Mouse (Mus musculus) hindbrain, embryonic 16.5 days (tissue): ENCODE data around the gene Kif1b. TPM values are rescaled to one million over a fixed set of nuclear protein-coding genes. Genes with fewer than 3 reads are reported as not detected.

Experiments used
- ATAC-seq: fragments of 200-750 bp; cut with Nextera tagmentation; 2 replicates; pipeline ENCODE4 v1.8.0; 2017; ENCODE audit warnings: moderate TSS enrichment, moderate library complexity
- H3K27ac ChIP-seq: fragments of 300-500 bp; sonication (generic); 2 replicates; pipeline ENCODE4 v1.5.1; 2014; ENCODE audit warnings: low read depth, mild to moderate bottlenecking, control low read depth, low read length, moderate library complexity
- H3K27me3 ChIP-seq: fragments of 300-500 bp; sonication (generic); replicated peaks from 2 replicates; pipeline ENCODE4 v1.6.1; 2014; ENCODE audit warnings: low read length; ENCODE audit not compliant: control insufficient read depth, insufficient read depth
- H3K36me3 ChIP-seq: fragments of 300-500 bp; sonication (generic); 2 replicates; pipeline ENCODE4 v1.6.1; 2014; ENCODE audit warnings: mild to moderate bottlenecking, low read length, moderate library complexity, mixed read lengths; ENCODE audit not compliant: control insufficient read depth, insufficient read depth
- H3K4me1 ChIP-seq: fragments of 300-500 bp; sonication (generic); 2 replicates; pipeline ENCODE4 v1.6.1; 2014; ENCODE audit warnings: low read depth, low read length; ENCODE audit not compliant: control insufficient read depth, insufficient read depth
- H3K4me2 ChIP-seq: fragments of 300-500 bp; sonication (generic); 2 replicates; pipeline ENCODE4 v1.6.1; 2014; ENCODE audit warnings: mild to moderate bottlenecking, low read length, control low read depth, moderate library complexity
- H3K4me3 ChIP-seq: fragments of 300-500 bp; sonication (generic); 2 replicates; pipeline ENCODE4 v1.5.1; 2014; ENCODE audit warnings: mild to moderate bottlenecking, low read length, control low read depth, moderate library complexity
- H3K9ac ChIP-seq: fragments of 300-500 bp; sonication (generic); 2 replicates; pipeline ENCODE4 v1.6.1; 2014; ENCODE audit warnings: low read depth, mild to moderate bottlenecking, control low read depth, low read length, moderate library complexity
- H3K9me3 ChIP-seq: fragments of 300-500 bp; sonication (generic); 2 replicates; pipeline ENCODE4 v1.6.1; 2014; ENCODE audit warnings: mild to moderate bottlenecking, low read length, moderate library complexity; ENCODE audit not compliant: control insufficient read depth
- WGBS: fragments of 180-500 bp; shearing (Covaris S2); extraction: QIAGEN DNeasy Blood & Tissue Kit; methylation state at CpG from one replicate; pipeline ENCODE4 v1.1.7; 2014; 5-methylcytosine and 5-hydroxymethylcytosine counted together
- polyA plus RNA-seq: library from polyadenylated mRNA; unstranded; fragments of >200 nt; fragmentation: Nextera tagmentation; extraction: Ambion mirVana; gene quantifications from 2 replicates; pipeline ENCODE4 v1.2.1, GENCODE M21; 2015

Gene Kif1b
- polyA plus RNA-seq, 1 experiment from 2014 or later: 119 TPM

DNA sequence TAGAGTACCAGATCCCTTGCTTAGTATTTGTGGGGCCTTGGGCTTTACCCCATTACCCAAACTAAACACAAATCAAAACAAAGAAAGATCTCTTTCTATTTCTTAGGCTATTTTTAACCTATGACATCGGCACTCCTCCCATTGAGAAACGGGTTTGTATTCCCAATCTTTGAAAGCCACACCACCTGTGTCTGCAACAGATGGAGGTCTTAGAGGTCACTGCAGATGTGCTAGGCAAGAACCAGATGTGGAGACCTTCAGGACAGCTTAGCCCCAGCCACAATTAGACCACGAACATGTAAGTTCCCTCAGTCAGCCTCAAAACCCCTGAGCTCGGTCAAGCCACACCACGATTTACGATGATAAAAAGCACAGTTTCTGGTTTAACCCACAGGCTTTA lies 15.2 kb upstream of the Kif1b start:
- 93% methylated on average over 6 of the region's 6 CpGs for WGBS
- ATAC-seq: no peak
- Histone ChIP-seq H3K36me3 (no peaks in the 10 kb centered on the region), H3K4me3 (no peak overlapping the region), H3K27ac (no peak overlapping the region), H3K9me3 (no peaks in the 10 kb centered on the region), H3K4me1 (peaks cover 3% of the 10 kb centered on the region; the same call in 1 of the 2 replicates), H3K27me3 (no peaks in the 10 kb centered on the region), H3K9ac (no peak overlapping the region), H3K4me2 (no peak overlapping the region)

DNA sequence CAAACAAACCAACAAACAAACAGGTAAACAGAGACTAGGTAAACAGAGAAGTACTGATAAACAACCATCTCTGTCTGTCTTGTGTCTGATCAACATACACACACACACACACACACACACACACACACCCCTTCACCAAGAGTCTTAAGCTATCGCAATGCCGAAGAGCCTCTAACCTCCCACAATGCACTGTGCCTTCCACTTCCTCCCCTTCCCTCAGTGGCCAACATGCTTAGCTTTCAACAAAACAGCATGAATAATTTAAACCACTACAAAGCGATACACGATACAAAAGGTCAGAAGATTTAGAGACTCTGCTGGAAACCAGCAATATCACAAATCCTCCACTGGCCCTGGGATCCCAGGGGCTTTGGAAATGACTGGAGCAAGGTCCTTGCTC lies 14.8 kb upstream of the Kif1b start:
- 52% methylated on average over 4 of the region's 4 CpGs for WGBS
- peaks cover 6% of the 10 kb centered on the region; the same call in 1 of the 2 replicates for H3K4me1 ChIP-seq
- H3K9me3 ChIP-seq: no peaks in the 10 kb centered on the region
- H3K27ac ChIP-seq: no peak overlapping the region
- ATAC-seq: no peak
- H3K36me3 ChIP-seq: no peaks in the 10 kb centered on the region
- no peaks in the 10 kb centered on the region for H3K27me3 ChIP-seq
- H3K4me2 ChIP-seq: no peak overlapping the region
- no peak overlapping the region for H3K9ac ChIP-seq
- H3K4me3 ChIP-seq: no peak overlapping the region

DNA sequence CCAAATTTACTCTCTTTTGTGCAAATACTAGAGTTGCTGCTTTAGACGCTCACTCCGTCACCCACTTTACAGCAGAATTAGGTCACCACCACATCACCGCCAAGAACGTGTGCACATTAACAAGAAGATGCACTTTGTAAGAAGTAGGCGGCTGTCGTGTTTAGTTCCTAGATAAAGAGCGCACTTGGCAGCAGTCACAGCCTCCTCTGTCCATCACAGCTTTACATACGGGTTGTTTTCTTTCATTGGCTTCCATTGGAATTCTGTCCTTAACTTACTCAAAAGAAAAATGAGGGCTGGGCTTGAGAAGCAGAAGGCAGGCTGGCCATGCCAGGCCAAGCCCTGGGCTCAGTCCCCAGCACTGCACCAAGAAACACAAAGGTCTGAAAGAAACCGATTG lies 11.6 kb upstream of the Kif1b start:
- Histone ChIP-seq H3K27me3 (no peaks in the 10 kb centered on the region), H3K4me1 (peaks cover 6% of the 10 kb centered on the region; the same call in 1 of the 2 replicates), H3K9me3 (no peaks in the 10 kb centered on the region), H3K4me2 (no peak overlapping the region), H3K27ac (no peak overlapping the region), H3K9ac (no peak overlapping the region), H3K36me3 (no peaks in the 10 kb centered on the region), H3K4me3 (no peak overlapping the region)
- peak; percentile 90 for ATAC-seq
- WGBS: 58% methylated on average over 9 of the region's 9 CpGs

DNA sequence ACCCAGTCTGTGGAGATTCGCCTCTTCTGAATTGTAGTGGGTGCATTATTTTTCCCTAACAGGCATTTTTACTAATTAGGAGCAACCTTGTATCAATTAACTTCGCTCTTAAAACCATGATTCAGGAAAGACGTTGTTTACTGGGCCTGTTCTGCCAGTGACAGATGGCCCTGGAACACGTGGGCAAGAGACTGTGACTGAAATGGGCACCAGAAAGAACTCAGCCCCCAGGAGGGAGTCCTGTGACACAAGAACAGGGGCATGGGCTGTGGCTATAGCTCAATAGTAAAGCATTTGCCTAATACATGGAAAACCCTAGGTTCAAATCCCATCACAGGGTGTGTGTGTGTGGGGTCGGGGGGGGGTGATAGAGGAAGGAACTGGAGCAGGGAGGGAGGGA lies 9.9 kb upstream of the Kif1b start:
- Histone ChIP-seq H3K36me3 (no peaks in the 10 kb centered on the region), H3K9me3 (no peaks in the 10 kb centered on the region), H3K9ac (no peak overlapping the region), H3K4me3 (no peak overlapping the region), H3K27ac (peak overlapping the region; percentile 13; the same call in 1 of the 2 replicates), H3K4me1 (peaks cover 6% of the 10 kb centered on the region; the same call in 1 of the 2 replicates), H3K4me2 (no peak overlapping the region), H3K27me3 (no peaks in the 10 kb centered on the region)
- WGBS: 41% methylated on average over 5 of the region's 5 CpGs
- no peak for ATAC-seq

DNA sequence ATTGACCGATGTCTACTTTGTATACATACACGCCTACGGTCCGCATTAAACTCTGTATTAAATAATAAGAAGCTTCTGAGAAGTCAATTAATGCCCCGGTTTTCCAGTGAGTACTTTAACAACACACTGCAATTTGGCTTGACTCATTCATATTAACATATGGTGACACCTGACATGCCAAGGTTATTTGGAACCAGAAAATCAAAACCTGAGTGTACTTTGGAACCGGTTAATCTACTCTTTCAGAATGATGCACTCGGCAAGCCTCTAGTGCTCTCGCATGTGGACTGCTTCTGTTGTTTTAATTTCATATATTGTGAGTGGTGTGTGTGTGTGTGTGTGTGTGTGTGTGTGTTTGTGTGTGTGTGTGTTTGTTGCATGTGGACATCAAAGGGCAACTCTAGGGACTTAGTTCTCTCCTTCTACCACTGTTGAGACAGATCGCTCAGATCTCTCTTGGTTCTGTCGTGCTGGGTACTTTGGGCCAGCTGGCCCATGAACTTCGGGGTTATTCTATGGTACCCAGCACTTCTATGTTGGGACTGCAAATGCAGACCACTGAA lies 6.9 kb upstream of the Kif1b start:
- Histone ChIP-seq H3K4me1 (peaks cover 6% of the 10 kb centered on the region), H3K4me3 (no peak overlapping the region), H3K9ac (no peak overlapping the region), H3K9me3 (no peaks in the 10 kb centered on the region), H3K4me2 (no peak overlapping the region), H3K27me3 (no peaks in the 10 kb centered on the region), H3K36me3 (no peaks in the 10 kb centered on the region), H3K27ac (no peak overlapping the region)
- ATAC-seq: no peak
- WGBS: 89% methylated on average over 11 of the region's 11 CpGs

DNA sequence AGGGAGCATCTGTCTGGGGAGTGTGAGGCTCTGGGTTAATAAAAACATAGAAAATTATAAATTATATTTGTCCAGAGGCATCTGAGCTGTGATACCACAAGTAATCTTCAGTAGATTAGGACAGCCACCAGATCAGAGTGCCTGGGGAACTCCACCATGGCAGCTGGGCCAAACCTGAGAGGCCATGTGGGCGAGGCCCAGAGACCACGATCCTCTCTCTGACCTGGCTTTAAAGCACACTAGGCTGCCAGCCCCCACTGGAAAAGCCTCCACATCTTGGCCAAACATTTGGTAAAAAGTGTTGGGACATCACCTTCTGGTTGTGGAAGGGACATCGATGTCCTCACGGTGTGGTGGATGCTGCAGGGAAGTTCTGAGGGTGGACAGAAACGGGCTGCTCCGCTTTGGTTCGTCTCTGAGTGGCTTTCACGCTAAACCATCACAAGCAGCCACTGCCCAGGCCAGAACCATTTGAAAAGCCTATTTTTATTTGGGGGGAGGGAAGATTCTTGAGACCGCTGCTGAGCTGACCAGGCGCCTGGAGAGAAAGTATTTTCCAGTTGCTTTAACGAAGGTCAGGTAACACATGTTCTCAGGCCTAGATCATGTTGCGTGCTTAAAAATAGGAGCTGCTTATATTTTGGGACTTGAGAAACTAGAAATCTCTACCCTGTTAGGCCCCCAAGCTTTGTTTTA lies 6.2 kb upstream of the Kif1b start:
- Histone ChIP-seq H3K4me2 (no peak overlapping the region), H3K4me3 (no peak overlapping the region), H3K27me3 (no peaks in the 10 kb centered on the region), H3K9ac (no peak overlapping the region), H3K9me3 (no peaks in the 10 kb centered on the region), H3K36me3 (no peaks in the 10 kb centered on the region), H3K4me1 (peaks cover 12% of the 10 kb centered on the region), H3K27ac (no peak overlapping the region)
- WGBS: 84% methylated on average over 12 of the region's 12 CpGs
- no peak for ATAC-seq

DNA sequence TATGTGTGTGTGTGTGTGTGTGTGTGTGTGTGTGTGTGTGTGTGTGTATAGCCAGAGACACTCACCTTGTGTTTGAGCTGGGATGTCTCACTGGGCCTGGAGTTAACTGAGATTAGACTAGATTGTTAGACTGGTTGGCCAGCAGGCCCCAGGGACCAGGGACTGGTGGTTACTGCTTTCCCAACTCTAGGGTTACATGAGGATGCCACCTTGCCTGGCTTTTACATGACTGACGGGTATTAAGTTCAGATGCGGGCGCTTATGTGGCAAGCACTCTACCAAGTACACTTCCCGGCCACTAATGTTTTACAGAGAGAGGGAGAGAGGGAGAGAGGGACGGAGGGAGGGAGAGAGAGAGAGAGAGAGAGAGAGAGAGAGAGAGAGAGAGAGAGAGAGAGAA lies 4.5 kb upstream of the Kif1b start:
- WGBS: 84% methylated on average over 5 of the region's 5 CpGs
- Histone ChIP-seq H3K27ac (no peak overlapping the region), H3K4me3 (no peak overlapping the region), H3K9me3 (no peaks in the 10 kb centered on the region), H3K4me2 (no peak overlapping the region), H3K36me3 (no peaks in the 10 kb centered on the region), H3K4me1 (peaks cover 8% of the 10 kb centered on the region), H3K27me3 (no peaks in the 10 kb centered on the region), H3K9ac (no peak overlapping the region)
- ATAC-seq: no peak

DNA sequence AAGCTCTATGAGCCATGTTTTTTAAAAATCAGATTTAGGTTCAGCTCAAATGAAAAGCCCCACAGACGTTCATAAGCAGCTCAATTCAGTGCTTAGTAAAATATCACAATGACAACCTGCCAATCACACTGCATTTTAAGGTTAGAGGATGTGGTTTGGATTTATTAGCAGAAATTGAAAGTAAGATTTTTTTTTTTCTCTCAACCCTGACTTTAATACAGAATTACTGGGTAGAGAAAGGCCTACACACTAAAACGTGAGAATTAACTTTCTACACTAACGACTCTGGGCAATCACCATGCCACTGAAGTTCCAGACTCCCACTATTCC lies 963 bp upstream of the Kif1b start:
- WGBS: 14% methylated on average over 3 of the region's 3 CpGs
- Histone ChIP-seq H3K36me3 (no peaks in the 10 kb centered on the region), H3K27me3 (no peaks in the 10 kb centered on the region), H3K4me2 (peak overlapping the region; percentile 68), H3K9ac (peak overlapping the region; percentile 86), H3K27ac (peak overlapping the region; percentile 99), H3K4me3 (peak overlapping the region; percentile 72), H3K9me3 (no peaks in the 10 kb centered on the region), H3K4me1 (peaks cover 30% of the 10 kb centered on the region)
- ATAC-seq: no peak

DNA sequence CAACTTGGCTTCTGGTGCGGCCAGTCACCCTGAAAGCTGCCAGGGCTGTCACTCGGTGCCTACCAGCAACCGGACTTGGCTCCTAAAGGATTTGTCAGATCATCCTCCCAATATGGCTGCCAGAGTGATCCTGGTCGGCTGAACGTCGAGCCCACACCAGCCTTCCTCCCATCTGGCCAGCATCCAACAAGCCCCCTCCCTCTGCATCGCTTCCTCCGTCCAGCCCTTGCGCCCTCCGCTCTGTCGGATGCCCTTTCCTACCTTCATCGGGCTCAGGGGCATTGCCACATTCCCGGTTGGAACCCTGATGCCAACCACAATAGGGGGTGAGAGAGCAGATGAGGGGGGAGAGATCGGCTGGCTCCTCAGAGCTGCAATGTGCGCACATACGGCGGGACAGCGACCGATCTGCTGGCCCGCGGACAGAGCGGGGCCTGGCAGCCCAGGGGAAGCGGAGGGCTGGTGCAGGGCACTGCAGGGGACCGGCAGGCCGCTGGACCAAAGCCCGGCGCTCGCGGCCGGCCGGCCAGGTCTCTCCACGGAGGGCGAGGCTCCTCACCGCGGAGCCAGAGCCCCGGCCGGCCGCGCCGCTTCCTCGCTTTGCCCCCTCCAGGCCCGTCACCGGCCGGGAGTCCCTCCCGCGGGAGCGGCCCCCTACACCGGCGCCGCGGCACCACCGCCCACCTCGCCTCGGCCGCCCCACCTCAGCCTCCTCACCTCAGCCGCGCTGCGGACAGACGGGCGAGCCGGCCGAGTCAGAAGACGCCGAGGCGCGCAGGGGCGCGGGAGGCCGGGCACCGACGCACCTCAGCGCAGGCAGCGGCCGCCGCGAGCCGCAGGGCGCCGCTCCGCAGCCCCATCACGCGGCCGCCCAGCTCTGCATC lies 539 bp downstream of the Kif1b start:
- no peaks in the 10 kb centered on the region for H3K36me3 ChIP-seq
- peaks cover 43% of the 10 kb centered on the region for H3K4me1 ChIP-seq
- H3K27ac ChIP-seq: peak overlapping the region; percentile 99
- H3K9ac ChIP-seq: peak overlapping the region; percentile 89
- peak; percentile 26 for ATAC-seq
- H3K9me3 ChIP-seq: no peaks in the 10 kb centered on the region
- H3K4me3 ChIP-seq: peak overlapping the region; percentile 72
- H3K4me2 ChIP-seq: peak overlapping the region; percentile 81
- WGBS: under 1% methylated on average over 74 of the region's 83 CpGs
- no peaks in the 10 kb centered on the region for H3K27me3 ChIP-seq
